Mouse (Mus musculus) hindbrain, embryonic 10.5 days (tissue): ENCODE results near the gene Esrp2. TPM values are rescaled to one million over a fixed set of nuclear protein-coding genes. Genes with fewer than 3 reads are reported as not detected.
A peak's percentile ranks its signal among the peaks of the same experiment; 100 is the strongest.

Source experiments
- DNase-seq: peaks from one replicate; pipeline ENCODE4 v3.0.0-alpha.2; 2017; ENCODE audit warnings: low spot score
- H3K27ac ChIP-seq: fragments of 300-500 bp; sonication (generic); 2 replicates; pipeline ENCODE4 v1.5.1; 2016; ENCODE audit warnings: mild to moderate bottlenecking, moderate library complexity
- H3K27me3 ChIP-seq: fragments of 300-500 bp; sonication (generic); 2 replicates; pipeline ENCODE4 v1.6.1; 2016; ENCODE audit warnings: mild to moderate bottlenecking; ENCODE audit not compliant: poor library complexity, insufficient read depth, severe bottlenecking
- H3K36me3 ChIP-seq: fragments of 300-500 bp; sonication (generic); 2 replicates; pipeline ENCODE4 v1.6.1; 2016; ENCODE audit warnings: mild to moderate bottlenecking, moderate library complexity
- H3K4me1 ChIP-seq: fragments of 300-500 bp; sonication (generic); replicated peaks from 2 replicates; pipeline ENCODE4 v1.6.1; 2016; ENCODE audit warnings: mild to moderate bottlenecking
- H3K4me3 ChIP-seq: fragments of 300-500 bp; sonication (generic); 2 replicates; pipeline ENCODE4 v1.5.1; 2016; ENCODE audit warnings: mild to moderate bottlenecking, moderate library complexity
- H3K9me3 ChIP-seq: fragments of 300-500 bp; sonication (generic); 2 replicates; pipeline ENCODE4 v1.6.1; 2016; ENCODE audit warnings: mild to moderate bottlenecking, moderate library complexity
- WGBS: fragments of 180-500 bp; shearing (Covaris S2); methylation state at CpG from one replicate; pipeline ENCODE4 v1.1.7; 2016; 5-methylcytosine and 5-hydroxymethylcytosine counted together
- polyA plus RNA-seq: library from polyadenylated mRNA; unstranded; fragments of >200 nt; fragmentation: Nextera tagmentation; extraction: Ambion mirVana; gene quantifications from 2 replicates; pipeline ENCODE4 v1.2.1, GENCODE M21; 2016

Gene Esrp2
- polyA plus RNA-seq, 1 experiment from 2014 or later, result 3.3 TPM

GRCm38 (mm10) chr8:106140191-106140590 lies 3.4 kb upstream of the Esrp2 start:
- 67% methylated on average over 5 of the region's 5 CpGs for WGBS
- no peak for DNase-seq
- H3K27me3 ChIP-seq, result peaks cover 55% of the 10 kb centered on the region

GRCm38 (mm10) chr8:106138616-106139015 lies 1.8 kb upstream of the Esrp2 start:
- peaks cover 45% of the 10 kb centered on the region for H3K4me1 ChIP-seq
- H3K36me3 ChIP-seq, result no peaks in the 10 kb centered on the region
- H3K4me3 ChIP-seq, result peak overlapping the region; percentile 57
- peaks cover 71% of the 10 kb centered on the region for H3K27me3 ChIP-seq
- no peak overlapping the region for H3K27ac ChIP-seq
- WGBS, result 19% methylated on average over 7 of the region's 7 CpGs
- DNase-seq, result no peak
- H3K9me3 ChIP-seq, result no peaks in the 10 kb centered on the region

More at GRCm38 (mm10) chr8:106140191-106140590, 3.4 kb upstream of the Esrp2 start:
- no peaks in the 10 kb centered on the region for H3K9me3 ChIP-seq
- H3K27ac ChIP-seq, result no peak overlapping the region
- peaks cover 40% of the 10 kb centered on the region for H3K4me1 ChIP-seq
- no peak overlapping the region for H3K4me3 ChIP-seq
- H3K36me3 ChIP-seq, result no peaks in the 10 kb centered on the region

GRCm38 (mm10) chr8:106137906-106138477 lies 1.2 kb upstream of the Esrp2 start:
- Histone ChIP-seq H3K9me3 (no peaks in the 10 kb centered on the region), H3K4me3 (peak overlapping the region; percentile 57), H3K27ac (peak overlapping the region; percentile 53; the same call in 1 of the 2 replicates), H3K4me1 (peaks cover 45% of the 10 kb centered on the region), H3K36me3 (peaks cover 5% of the 10 kb centered on the region), H3K27me3 (peaks cover 77% of the 10 kb centered on the region)
- WGBS, result under 1% methylated on average over 24 of the region's 24 CpGs
- DNase-seq, result peak; percentile 72

GRCm38 (mm10) chr8:106137218-106137905 lies 588 bp upstream of the Esrp2 start:
- H3K9me3 ChIP-seq, result no peaks in the 10 kb centered on the region
- peak overlapping the region; percentile 57 for H3K4me3 ChIP-seq
- peaks cover 83% of the 10 kb centered on the region for H3K27me3 ChIP-seq
- H3K4me1 ChIP-seq, result peaks cover 45% of the 10 kb centered on the region
- DNase-seq, result peak; percentile 16
- no peak overlapping the region for H3K27ac ChIP-seq
- peaks cover 11% of the 10 kb centered on the region for H3K36me3 ChIP-seq
- 5% methylated on average over 22 of the region's 22 CpGs for WGBS

GRCm38 (mm10) chr8:106135672-106136071 lies 1.1 kb downstream of the Esrp2 start:
- WGBS, result 6% methylated on average over 19 of the region's 19 CpGs
- DNase-seq, result no peak

GRCm38 (mm10) chr8:106134751-106135571 lies 1.8 kb downstream of the Esrp2 start:
- H3K9me3 ChIP-seq, result no peaks in the 10 kb centered on the region
- peaks cover 35% of the 10 kb centered on the region for H3K36me3 ChIP-seq
- H3K4me3 ChIP-seq, result peak overlapping the region; percentile 57; the same call in 1 of the 2 replicates
- 22% methylated on average over 14 of the region's 14 CpGs for WGBS
- peak; percentile 16 for DNase-seq
- peaks cover 41% of the 10 kb centered on the region for H3K4me1 ChIP-seq
- no peak overlapping the region for H3K27ac ChIP-seq
- H3K27me3 ChIP-seq, result peaks cover 79% of the 10 kb centered on the region

More at GRCm38 (mm10) chr8:106135672-106136071, 1.1 kb downstream of the Esrp2 start:
- Histone ChIP-seq H3K9me3 (no peaks in the 10 kb centered on the region), H3K4me1 (peaks cover 41% of the 10 kb centered on the region), H3K4me3 (peak overlapping the region; percentile 57), H3K27ac (no peak overlapping the region), H3K36me3 (peaks cover 28% of the 10 kb centered on the region), H3K27me3 (peaks cover 86% of the 10 kb centered on the region)

GRCm38 (mm10) chr8:106133946-106134345 lies 2.8 kb downstream of the Esrp2 start:
- Histone ChIP-seq H3K4me3 (no peak overlapping the region), H3K9me3 (no peaks in the 10 kb centered on the region), H3K27ac (no peak overlapping the region), H3K4me1 (peaks cover 41% of the 10 kb centered on the region), H3K27me3 (peaks cover 69% of the 10 kb centered on the region), H3K36me3 (peaks cover 45% of the 10 kb centered on the region)
- WGBS, result 78% methylated on average over 6 of the region's 6 CpGs
- DNase-seq, result no peak

- Histone ChIP-seq H3K4me3 (no peak overlapping the region), H3K4me1 (peaks cover 39% of the 10 kb centered on the region), H3K27ac (no peak overlapping the region), H3K36me3 (peaks cover 49% of the 10 kb centered on the region), H3K9me3 (no peaks in the 10 kb centered on the region), H3K27me3 (peaks cover 64% of the 10 kb centered on the region)
- DNase-seq, result no peak
- 71% methylated on average over 13 of the region's 13 CpGs for WGBS
Measured at GRCm38 (mm10) chr8:106133526-106133925, 3.2 kb downstream of the Esrp2 start.

- Histone ChIP-seq H3K36me3 (peaks cover 60% of the 10 kb centered on the region), H3K9me3 (no peaks in the 10 kb centered on the region), H3K27ac (no peak overlapping the region), H3K4me1 (peaks cover 27% of the 10 kb centered on the region), H3K27me3 (peaks cover 53% of the 10 kb centered on the region), H3K4me3 (no peak overlapping the region)
- DNase-seq, result no peak
- WGBS, result 91% methylated on average over 11 of the region's 11 CpGs
Measured at GRCm38 (mm10) chr8:106132356-106132755, 4.4 kb downstream of the Esrp2 start.

- H3K36me3 ChIP-seq, result peaks cover 66% of the 10 kb centered on the region
- WGBS, result 91% methylated on average over 7 of the region's 7 CpGs
Measured at GRCm38 (mm10) chr8:106131488-106132222, 5.1 kb downstream of the Esrp2 start.

GRCm38 (mm10) chr8:106131021-106131420 lies 5.8 kb downstream of the Esrp2 start:
- WGBS, result 87% methylated on average over 4 of the region's 4 CpGs
- peaks cover 67% of the 10 kb centered on the region for H3K36me3 ChIP-seq
- no peak for DNase-seq
- no peaks in the 10 kb centered on the region for H3K9me3 ChIP-seq
- H3K4me1 ChIP-seq, result peaks cover 14% of the 10 kb centered on the region
- no peak overlapping the region for H3K4me3 ChIP-seq
- H3K27ac ChIP-seq, result no peak overlapping the region
- H3K27me3 ChIP-seq, result peaks cover 39% of the 10 kb centered on the region

More at GRCm38 (mm10) chr8:106131488-106132222, 5.1 kb downstream of the Esrp2 start:
- no peak overlapping the region for H3K27ac ChIP-seq
- no peak for DNase-seq
- H3K4me1 ChIP-seq, result peaks cover 20% of the 10 kb centered on the region
- no peak overlapping the region for H3K4me3 ChIP-seq
- peaks cover 46% of the 10 kb centered on the region for H3K27me3 ChIP-seq
- no peaks in the 10 kb centered on the region for H3K9me3 ChIP-seq

- Histone ChIP-seq H3K9me3 (no peaks in the 10 kb centered on the region), H3K36me3 (peaks cover 73% of the 10 kb centered on the region), H3K4me1 (peaks cover 8% of the 10 kb centered on the region; the same call in 1 of the 2 replicates), H3K27me3 (peaks cover 34% of the 10 kb centered on the region), H3K4me3 (no peak overlapping the region), H3K27ac (no peak overlapping the region)
- 83% methylated on average over 2 of the region's 2 CpGs for WGBS
- DNase-seq, result no peak
Measured at GRCm38 (mm10) chr8:106130505-106130904, 6.3 kb downstream of the Esrp2 start.
